27 mouse cellular contexts compared by ENCODE assay signal in genomic region chr8:4297822-4298221, GRCm38 (mm10).
"Had no signal": no experiment of that assay in that cellular context is flagged by ENCODE, and none has a peak within 500 bp of the region (broad histone marks: within the 10 kb centered on the region; RNA-seq: fewer than 3 reads in every experiment).

No protein-coding gene starts in this region.

- H3K27me3 ChIP-seq: heart, embryonic 13.5 days; heart, embryonic 15.5 days; hindbrain, embryonic 13.5 days; hindbrain, embryonic 15.5 days; limb, embryonic 12.5 days; liver, embryonic 13.5 days had no signal

- H3K27ac ChIP-seq: gastrocnemius, adult 2 months; heart, adult 2 months; heart, embryonic 13.5 days; heart, embryonic 15.5 days; hindbrain, embryonic 13.5 days; hindbrain, embryonic 15.5 days; hindbrain, postnatal 0 days; layer of hippocampus, adult 2 months; left cerebral cortex, adult 2 months; limb, embryonic 10.5 days; limb, embryonic 12.5 days; liver, embryonic 13.5 days had no signal

- ATAC-seq: hindbrain, postnatal 0 days; intestine, embryonic 16.5 days had no signal

- H3K4me3 ChIP-seq: gastrocnemius, adult 2 months; heart, adult 2 months; heart, embryonic 13.5 days; heart, embryonic 15.5 days; hindbrain, embryonic 13.5 days; hindbrain, embryonic 15.5 days; layer of hippocampus, adult 2 months; left cerebral cortex, adult 2 months; limb, embryonic 10.5 days; limb, embryonic 12.5 days; liver, embryonic 13.5 days had no signal

- H3K9me3 ChIP-seq: heart, embryonic 13.5 days; heart, embryonic 15.5 days; hindbrain, embryonic 13.5 days; hindbrain, embryonic 15.5 days; limb, embryonic 10.5 days; limb, embryonic 12.5 days; liver, embryonic 13.5 days had no signal

- H3K9ac ChIP-seq: heart, embryonic 13.5 days; heart, embryonic 15.5 days; hindbrain, embryonic 13.5 days; hindbrain, embryonic 15.5 days; limb, embryonic 12.5 days; liver, embryonic 13.5 days had no signal

- H3K4me1 ChIP-seq: heart, embryonic 13.5 days; heart, embryonic 15.5 days; hindbrain, embryonic 13.5 days; hindbrain, embryonic 15.5 days; limb, embryonic 10.5 days; limb, embryonic 12.5 days; liver, embryonic 13.5 days had no signal

- DNase-seq: gastrocnemius, adult 2 months; gastrocnemius, postnatal 10 days; gastrocnemius, postnatal 25 days; heart, adult 11 months; heart, adult 2 months; heart, postnatal 14 days; heart, postnatal 36 days; kidney, adult 11 months; kidney, adult 2 months; kidney, adult 9 months; kidney, postnatal 10 days; kidney, postnatal 25 days; kidney, postnatal 4 days; liver; liver, embryonic 13.5 days had no signal

- H3K4me2 ChIP-seq: heart, embryonic 11.5 days; heart, embryonic 13.5 days; heart, embryonic 15.5 days; hindbrain, embryonic 13.5 days; hindbrain, embryonic 15.5 days; limb, embryonic 12.5 days; liver, embryonic 11.5 days; liver, embryonic 13.5 days had no signal
